Mouse (Mus musculus): ENCODE data around the gene Tln1. TPM values are rescaled to one million over a fixed set of nuclear protein-coding genes. Genes with fewer than 3 reads are reported as not detected.
"Not testable (repeated sequence)": the region's sequence is repeated elsewhere in the genome, so short reads cannot be mapped to it uniquely, and the experiment has no call there.

The Tln1 gene
- polyA plus RNA-seq, 1 experiment from 2014 or later, result 41.6 TPM

DNA sequence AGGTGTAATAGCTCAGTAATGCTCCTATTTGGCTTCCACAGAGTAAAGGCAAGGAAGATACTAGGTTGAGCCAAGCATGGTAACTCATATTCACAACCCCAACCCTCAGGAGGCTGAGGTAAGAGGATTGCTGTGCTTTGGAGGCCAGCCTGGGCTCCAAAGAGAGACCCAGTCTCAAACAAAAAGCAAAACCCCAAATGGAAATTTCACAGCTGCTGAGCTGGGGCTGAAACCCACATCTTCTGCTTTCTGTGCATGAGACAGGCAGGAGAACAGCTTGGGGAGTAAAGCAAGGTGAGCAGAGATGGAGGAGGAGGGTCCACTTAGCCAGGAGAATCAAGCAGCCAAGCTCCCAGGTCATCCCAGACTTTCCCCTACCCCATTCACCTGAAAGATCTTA, 8.6 kb downstream of the Tln1 start:
- Histone ChIP-seq H3K4me2 (replicated peaks; ENCODE audit: low read depth) (no peak overlapping the region), H3K4me3 (ENCODE audit: low read depth, low read length) (no peak overlapping the region)
- no peak for ATAC-seq

DNA sequence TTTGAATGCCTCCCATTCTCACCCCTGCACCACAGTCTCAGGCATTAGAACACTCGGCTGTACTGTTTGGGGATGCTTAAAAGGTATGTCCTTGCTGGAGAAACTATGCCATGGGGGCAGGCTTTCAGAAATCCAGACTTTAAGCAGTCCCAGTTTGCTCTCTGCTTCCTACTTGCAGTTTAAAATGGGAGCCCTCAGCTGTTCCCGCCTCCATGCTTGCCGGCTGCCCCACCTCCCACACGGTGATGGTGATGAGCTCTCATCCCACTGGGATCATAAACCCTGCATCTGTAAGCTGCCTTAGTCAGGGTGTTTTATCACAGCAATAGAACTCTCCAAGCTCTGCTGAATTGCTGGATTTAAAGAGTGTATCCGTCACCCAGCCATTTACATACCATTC, 10.1 kb downstream of the Tln1 start:
- no peak overlapping the region for H3K9ac ChIP-seq (ENCODE audit: low read depth, low read length)
- H3K9me3 ChIP-seq (ENCODE audit: control insufficient read depth), result no peaks in the 10 kb centered on the region
- H3K4me2 ChIP-seq (replicated peaks; ENCODE audit: low read depth), result no peak overlapping the region
- whole genome bisulfite sequencing, result 97% methylated on average over 5 of the region's 5 CpGs
- no peak overlapping the region for H3K4me3 ChIP-seq (ENCODE audit: low read depth, low read length)
- ATAC-seq, result no peak
- H3K27me3 ChIP-seq (replicated peaks; ENCODE audit: control insufficient read depth, insufficient read depth, low read length), result no peaks in the 10 kb centered on the region
- H3K27ac ChIP-seq (ENCODE audit: low read depth, low read length), result no peak overlapping the region
- H3K36me3 ChIP-seq (ENCODE audit: control insufficient read depth, insufficient read depth), result peaks cover 95% of the 10 kb centered on the region
- no peaks in the 10 kb centered on the region for H3K4me1 ChIP-seq (replicated peaks; ENCODE audit: control insufficient read depth, insufficient read depth, low read length)
- TF ChIP-seq CTCF (IDR thresholded peaks at IDR 0.05; ENCODE audit: low read depth), result no peak

More for the DNA sequence above, 8.6 kb downstream of the Tln1 start:
- no peak overlapping the region for H3K9ac ChIP-seq (ENCODE audit: low read depth, low read length)
- peaks cover 80% of the 10 kb centered on the region for H3K36me3 ChIP-seq (ENCODE audit: control insufficient read depth, insufficient read depth)
- TF ChIP-seq CTCF (IDR thresholded peaks at IDR 0.05; ENCODE audit: low read depth), result no peak
- H3K9me3 ChIP-seq (ENCODE audit: control insufficient read depth), result no peaks in the 10 kb centered on the region
- no peaks in the 10 kb centered on the region for H3K27me3 ChIP-seq (replicated peaks; ENCODE audit: control insufficient read depth, insufficient read depth, low read length)
- peaks cover 2% of the 10 kb centered on the region; the same call in 1 of the 2 replicates for H3K4me1 ChIP-seq (replicated peaks; ENCODE audit: control insufficient read depth, insufficient read depth, low read length)
- H3K27ac ChIP-seq (ENCODE audit: low read depth, low read length), result no peak overlapping the region

DNA sequence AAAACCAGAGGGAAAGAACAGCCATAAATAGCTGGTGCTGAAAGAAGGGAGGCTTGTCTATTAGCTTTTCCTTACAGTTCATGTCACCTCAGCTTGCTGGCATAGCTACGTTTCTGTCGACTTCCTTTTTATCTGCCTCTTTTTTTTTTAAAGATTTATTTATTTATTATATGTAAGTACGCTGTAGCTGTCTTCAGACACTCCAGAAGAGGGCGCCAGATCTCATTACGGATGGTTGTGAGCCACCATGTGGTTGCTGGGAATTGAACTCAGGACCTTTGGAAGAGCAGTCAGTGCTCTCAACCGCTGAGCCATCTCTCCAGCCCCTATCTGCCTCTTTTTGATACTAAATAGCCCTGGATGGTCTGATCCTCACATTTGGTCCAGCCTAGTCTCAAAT, 10.6 kb downstream of the Tln1 start:
- H3K4me2 ChIP-seq (replicated peaks; ENCODE audit: low read depth); ATAC-seq; H3K4me3 ChIP-seq (ENCODE audit: low read depth, low read length); H3K9ac ChIP-seq (ENCODE audit: low read depth, low read length); H3K27me3 ChIP-seq (replicated peaks; ENCODE audit: control insufficient read depth, insufficient read depth, low read length); H3K9me3 ChIP-seq (ENCODE audit: control insufficient read depth); H3K4me1 ChIP-seq (replicated peaks; ENCODE audit: control insufficient read depth, insufficient read depth, low read length); H3K27ac ChIP-seq (ENCODE audit: low read depth, low read length): not testable (repeated sequence)
- H3K36me3 ChIP-seq (ENCODE audit: control insufficient read depth, insufficient read depth), result peaks cover 100% of the 10 kb centered on the region
- WGBS, result 87% methylated on average over 6 of the region's 6 CpGs
- peak; percentile 10 for TF ChIP-seq CTCF (IDR thresholded peaks at IDR 0.05; ENCODE audit: low read depth)

DNA sequence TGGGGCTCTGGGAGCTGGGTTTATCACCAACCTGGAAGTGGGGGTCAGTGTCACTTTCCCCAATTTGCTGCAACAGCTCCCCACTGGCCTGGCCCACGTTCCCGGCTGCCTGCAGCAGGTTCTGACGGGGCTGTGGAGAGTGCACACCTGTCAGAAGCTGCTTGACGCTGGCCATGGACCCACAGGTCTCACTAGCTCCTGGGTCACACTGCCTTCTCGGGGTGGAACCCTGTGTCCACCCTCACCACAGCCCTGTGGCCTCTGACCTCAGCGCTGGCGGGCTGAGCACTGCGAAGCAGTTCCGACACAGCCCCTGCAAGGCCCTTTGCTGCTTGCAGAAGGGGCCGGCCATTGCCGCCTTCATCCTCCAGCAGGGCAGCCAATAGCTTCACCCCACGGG, 13.4 kb downstream of the Tln1 start:
- no peaks in the 10 kb centered on the region for H3K4me1 ChIP-seq (replicated peaks; ENCODE audit: control insufficient read depth, insufficient read depth, low read length)
- H3K4me3 ChIP-seq (ENCODE audit: low read depth, low read length), result no peak overlapping the region
- H3K27ac ChIP-seq (ENCODE audit: low read depth, low read length), result peak overlapping the region; percentile 7; the same call in 1 of the 2 replicates
- ATAC-seq, result no peak
- TF ChIP-seq CTCF (IDR thresholded peaks at IDR 0.05; ENCODE audit: low read depth), result no peak
- 91% methylated on average over 12 of the region's 12 CpGs for WGBS
- H3K36me3 ChIP-seq (ENCODE audit: control insufficient read depth, insufficient read depth), result peaks cover 100% of the 10 kb centered on the region
- H3K9ac ChIP-seq (ENCODE audit: low read depth, low read length), result no peak overlapping the region
- no peaks in the 10 kb centered on the region for H3K9me3 ChIP-seq (ENCODE audit: control insufficient read depth)
- no peak overlapping the region for H3K4me2 ChIP-seq (replicated peaks; ENCODE audit: low read depth)
- no peaks in the 10 kb centered on the region for H3K27me3 ChIP-seq (replicated peaks; ENCODE audit: control insufficient read depth, insufficient read depth, low read length)

DNA sequence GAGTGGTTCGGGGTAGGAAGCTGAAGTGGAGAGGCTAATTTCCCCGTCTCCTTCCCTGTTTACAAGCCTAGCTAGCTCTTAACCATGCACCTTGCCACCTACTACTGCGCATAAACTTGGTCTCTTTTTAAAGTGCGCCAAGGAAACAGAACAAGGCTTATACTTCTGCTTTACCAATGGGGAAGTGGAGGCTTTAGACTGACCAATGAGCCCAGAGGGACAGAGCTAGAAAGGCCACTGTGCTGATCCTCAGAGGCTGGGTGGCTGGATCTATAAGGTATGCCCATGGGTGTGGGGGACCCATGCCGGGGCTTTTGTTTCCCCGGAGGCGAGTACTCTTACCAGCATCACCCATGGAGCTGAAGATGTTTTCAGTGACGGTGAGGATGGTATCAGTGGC, 15.3 kb downstream of the Tln1 start:
- H3K4me1 ChIP-seq (replicated peaks; ENCODE audit: control insufficient read depth, insufficient read depth, low read length), result no peaks in the 10 kb centered on the region
- peak overlapping the region; percentile 21; the same call in 1 of the 2 replicates for H3K27ac ChIP-seq (ENCODE audit: low read depth, low read length)
- no peak overlapping the region for H3K4me3 ChIP-seq (ENCODE audit: low read depth, low read length)
- H3K9me3 ChIP-seq (ENCODE audit: control insufficient read depth), result no peaks in the 10 kb centered on the region
- WGBS, result 95% methylated on average over 8 of the region's 8 CpGs
- H3K27me3 ChIP-seq (replicated peaks; ENCODE audit: control insufficient read depth, insufficient read depth, low read length), result no peaks in the 10 kb centered on the region
- H3K9ac ChIP-seq (ENCODE audit: low read depth, low read length), result no peak overlapping the region
- peaks cover 100% of the 10 kb centered on the region for H3K36me3 ChIP-seq (ENCODE audit: control insufficient read depth, insufficient read depth)
- H3K4me2 ChIP-seq (replicated peaks; ENCODE audit: low read depth), result no peak overlapping the region
- no peak for TF ChIP-seq CTCF (IDR thresholded peaks at IDR 0.05; ENCODE audit: low read depth)
- no peak for ATAC-seq

DNA sequence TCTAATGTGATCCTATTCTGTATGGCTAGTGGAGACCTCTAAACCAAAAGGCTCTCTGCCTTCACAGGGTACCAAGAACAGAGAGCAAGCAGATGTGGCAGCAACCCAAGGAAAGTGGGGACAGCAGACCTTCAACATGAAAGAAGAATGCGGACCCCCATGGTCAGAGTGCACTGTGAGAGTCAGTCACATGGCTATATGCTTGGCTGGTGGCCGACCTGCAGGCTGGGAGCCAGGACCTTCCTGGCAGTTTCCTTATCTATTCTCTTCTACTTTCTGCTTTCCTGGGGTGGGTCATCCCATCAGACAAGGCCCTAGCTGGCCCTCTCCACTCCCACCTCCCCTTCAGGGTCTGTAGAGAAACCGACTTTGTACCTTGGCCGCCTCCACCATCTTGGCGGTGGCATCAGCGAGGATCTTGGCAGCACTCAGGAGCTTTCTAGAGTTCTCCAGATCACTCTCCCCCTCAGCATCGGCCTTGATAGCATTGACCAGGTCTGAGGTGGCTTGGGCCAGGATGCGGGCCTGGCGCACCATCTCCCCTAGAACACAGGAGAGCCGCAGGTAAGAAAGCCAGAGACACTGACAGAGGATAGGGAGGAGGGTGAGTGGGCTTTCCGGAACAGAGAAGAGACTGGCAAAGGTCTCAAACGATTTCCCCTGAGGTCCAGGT, 16.0 kb downstream of the Tln1 start:
- WGBS, result 94% methylated on average over 12 of the region's 12 CpGs
- H3K4me1 ChIP-seq (replicated peaks; ENCODE audit: control insufficient read depth, insufficient read depth, low read length), result no peaks in the 10 kb centered on the region
- no peak overlapping the region for H3K4me2 ChIP-seq (replicated peaks; ENCODE audit: low read depth)
- H3K27ac ChIP-seq (ENCODE audit: low read depth, low read length), result no peak overlapping the region
- H3K36me3 ChIP-seq (ENCODE audit: control insufficient read depth, insufficient read depth), result peaks cover 100% of the 10 kb centered on the region
- ATAC-seq, result no peak
- TF ChIP-seq CTCF (IDR thresholded peaks at IDR 0.05; ENCODE audit: low read depth), result no peak
- no peak overlapping the region for H3K9ac ChIP-seq (ENCODE audit: low read depth, low read length)
- no peak overlapping the region for H3K4me3 ChIP-seq (ENCODE audit: low read depth, low read length)
- no peaks in the 10 kb centered on the region for H3K9me3 ChIP-seq (ENCODE audit: control insufficient read depth)
- no peaks in the 10 kb centered on the region for H3K27me3 ChIP-seq (replicated peaks; ENCODE audit: control insufficient read depth, insufficient read depth, low read length)

Measured in intestine, postnatal 0 days (tissue).